Mouse (Mus musculus): ENCODE data around the gene Cd3d.
"Not testable (repeated sequence)": the region's sequence is repeated elsewhere in the genome, so short reads cannot be mapped to it uniquely, and the experiment has no call there.

The Cd3d gene

GRCm38 (mm10) chr9:44981676-44982075 is at the start of gene Cd3d:
TSS of gene Cd3d (plus strand) at chr9:44981786.
- in situ Hi-C loops (cut with MboI, MseI) = loop anchor here (5.0 kb wide), 1 partner anchor 939 kb away; the partner anchor contains the start of gene Thy1

GRCm38 (mm10) chr9:44941756-44942155 is 39.8 kb upstream of the Cd3d start:
- in situ Hi-C loops (cut with MboI, MseI) = no loop called here

GRCm38 (mm10) chr9:44942421-44942820 is 39.2 kb upstream of the Cd3d start:
- in situ Hi-C loops (cut with MboI, MseI) = no loop called here

GRCm38 (mm10) chr9:44946185-44946695 is 35.3 kb upstream of the Cd3d start:
- in situ Hi-C loops (cut with MboI, MseI) = no loop called here

- in situ Hi-C loops (cut with MboI, MseI) = no loop called here
Measured at GRCm38 (mm10) chr9:44947836-44948235, 33.8 kb upstream of the Cd3d start.

GRCm38 (mm10) chr9:44954432-44954831 is 27.2 kb upstream of the Cd3d start:
- in situ Hi-C loops (cut with MboI, MseI) = no loop called here

- in situ Hi-C loops (cut with MboI, MseI) = no loop called here
Measured at GRCm38 (mm10) chr9:44965126-44965832, 16.3 kb upstream of the Cd3d start, which contains the start of gene Ube4a. TSS of gene Ube4a (minus strand) at chr9:44965600.

GRCm38 (mm10) chr9:44965833-44966466 is 15.6 kb upstream of the Cd3d start:
- in situ Hi-C loops (cut with MboI, MseI) = no loop called here

- in situ Hi-C loops (cut with MboI, MseI) = no loop called here
Measured at GRCm38 (mm10) chr9:44966815-44967242, 14.8 kb upstream of the Cd3d start.

GRCm38 (mm10) chr9:44967763-44968162 is 13.8 kb upstream of the Cd3d start:
- in situ Hi-C loops (cut with MboI, MseI) = not testable (repeated sequence)

GRCm38 (mm10) chr9:44969450-44969849 is 12.1 kb upstream of the Cd3d start:
- in situ Hi-C loops (cut with MboI, MseI) = no loop called here

- in situ Hi-C loops (cut with MboI, MseI) = no loop called here
Measured at GRCm38 (mm10) chr9:44977813-44978212, 3.8 kb upstream of the Cd3d start.

- in situ Hi-C loops (cut with MboI, MseI) = loop anchor here (5.0 kb wide), 1 partner anchor 938 kb away; the partner anchor contains the start of gene Thy1
Measured at GRCm38 (mm10) chr9:44979806-44980205, 1.8 kb upstream of the Cd3d start.

GRCm38 (mm10) chr9:44980242-44980641 is 1.3 kb upstream of the Cd3d start, which contains the start of gene Cd3g:
TSS of gene Cd3g (minus strand) at chr9:44980431.
- in situ Hi-C loops (cut with MboI, MseI) = loop anchor here (5.0 kb wide), 1 partner anchor 938 kb away; the partner anchor contains the start of gene Thy1

- in situ Hi-C loops (cut with MboI, MseI) = loop anchor here (5.0 kb wide), 1 partner anchor 939 kb away; the partner anchor contains the start of gene Thy1
Measured at GRCm38 (mm10) chr9:44981104-44981503, 482 bp upstream of the Cd3d start.

GRCm38 (mm10) chr9:44982081-44982480 is 495 bp downstream of the Cd3d start:
- in situ Hi-C loops (cut with MboI, MseI) = loop anchor here (5.0 kb wide), 1 partner anchor 940 kb away; the partner anchor contains the start of gene Thy1

- in situ Hi-C loops (cut with MboI, MseI) = loop anchor here (5.0 kb wide), 1 partner anchor 940 kb away; the partner anchor contains the start of gene Thy1
Measured at GRCm38 (mm10) chr9:44982531-44982930, 945 bp downstream of the Cd3d start.

GRCm38 (mm10) chr9:44983001-44983400 is 1.4 kb downstream of the Cd3d start:
- in situ Hi-C loops (cut with MboI, MseI) = loop anchor here (5.0 kb wide), 1 partner anchor 941 kb away; the partner anchor contains the start of gene Thy1

GRCm38 (mm10) chr9:44985721-44986161 is 4.2 kb downstream of the Cd3d start:
- in situ Hi-C loops (cut with MboI, MseI) = no loop called here

GRCm38 (mm10) chr9:44986242-44986781 is 4.7 kb downstream of the Cd3d start:
- in situ Hi-C loops (cut with MboI, MseI) = no loop called here

GRCm38 (mm10) chr9:44986976-44987375 is 5.4 kb downstream of the Cd3d start:
- in situ Hi-C loops (cut with MboI, MseI) = no loop called here

- in situ Hi-C loops (cut with MboI, MseI) = no loop called here
Measured at GRCm38 (mm10) chr9:44991821-44992220, 10.2 kb downstream of the Cd3d start.

Data from regulatory T cell (primary cell).